Mouse (Mus musculus) cerebellum, adult 18-20 months (tissue): ENCODE measurements around the gene Tomm7.
A peak's percentile ranks its signal among the peaks of the same experiment; 100 is the strongest.
"Not testable (repeated sequence)": the region's sequence is repeated elsewhere in the genome, so short reads cannot be mapped to it uniquely, and the experiment has no call there.

Experiments used
- DNase-seq, 2 experiments: peaks; one replicate each; pipeline ENCODE4 v3.0.0; 2021

The Tomm7 gene

DNA sequence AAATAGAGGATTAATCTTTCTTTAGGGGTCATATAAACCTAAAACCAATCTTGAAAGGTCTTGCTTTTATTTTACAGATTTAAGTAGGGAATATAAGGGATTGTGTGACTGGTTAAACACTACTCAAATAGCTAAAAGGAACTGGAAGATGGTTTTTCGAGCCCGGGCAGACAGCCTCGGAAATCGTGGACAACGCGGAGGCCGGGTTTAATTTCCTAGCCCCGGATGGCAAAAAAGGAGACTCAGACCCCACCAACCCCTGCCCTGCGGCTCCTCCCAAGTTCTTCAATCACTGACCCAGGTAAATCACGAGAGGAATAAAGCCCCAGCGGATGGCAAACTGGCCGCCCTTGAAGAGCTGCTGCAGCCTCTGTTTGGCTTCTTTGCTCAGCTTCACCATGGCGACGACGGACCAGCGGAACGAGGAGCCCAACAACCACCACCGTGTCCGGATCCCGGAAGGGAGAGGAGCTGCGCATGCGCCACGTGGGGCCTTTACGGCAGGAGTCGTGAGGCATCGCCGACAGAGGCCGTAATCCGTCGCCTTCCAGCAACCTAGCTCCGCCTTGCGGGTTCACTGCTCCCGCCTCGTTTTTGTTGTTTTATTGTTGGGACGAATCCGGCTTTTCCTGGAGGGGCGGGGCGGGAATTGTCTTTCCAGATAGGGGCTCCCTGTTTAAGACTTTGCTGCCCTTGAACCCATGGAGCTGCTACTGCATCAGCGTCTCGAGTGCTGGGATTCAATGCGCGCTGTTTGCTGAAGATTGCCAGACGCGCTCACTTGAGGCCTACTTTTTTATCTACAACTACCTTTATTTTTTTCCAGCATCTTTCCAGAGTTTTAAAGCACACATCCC lies at the start of gene Tomm7:
Tomm7 (minus strand) TSS at position 488 of the 857 bp plus-strand sequence.
- peak; percentile 96 to 97 for DNase-seq

DNA sequence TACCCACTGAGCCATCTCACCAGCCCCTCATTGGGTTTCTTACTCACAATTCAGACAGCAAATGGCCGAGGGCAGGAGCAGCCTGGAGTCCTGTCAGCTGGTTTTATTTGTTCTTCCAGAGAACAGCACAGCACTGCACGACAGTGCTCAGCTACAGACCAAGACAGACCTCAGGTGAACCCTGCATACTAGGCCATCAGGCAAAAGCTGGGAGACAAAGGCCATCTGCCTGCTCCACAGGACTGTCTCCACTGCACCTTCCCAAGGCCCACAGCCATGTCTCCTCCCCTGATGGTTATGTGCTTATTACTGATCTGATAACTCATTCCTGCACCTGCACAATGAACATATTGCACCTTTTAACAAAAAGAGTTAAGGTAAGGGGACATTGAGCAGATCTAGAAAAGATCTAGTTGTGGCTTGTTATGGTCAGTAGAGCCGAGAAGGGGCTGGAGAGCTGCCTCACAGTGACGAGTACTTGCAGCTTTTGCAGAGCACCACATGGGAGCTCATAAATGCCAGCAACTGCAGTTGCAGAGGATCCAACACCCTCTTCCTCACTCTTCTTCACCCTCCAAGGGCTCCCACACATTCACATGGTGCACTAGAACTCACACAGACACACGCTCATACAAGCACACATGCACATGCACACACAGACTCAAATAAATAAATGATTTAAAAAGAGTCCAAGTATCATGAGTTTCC lies 49.3 kb upstream of the Tomm7 start:
- DNase-seq, result peak in 1 of 2 experiments; percentile 21

DNA sequence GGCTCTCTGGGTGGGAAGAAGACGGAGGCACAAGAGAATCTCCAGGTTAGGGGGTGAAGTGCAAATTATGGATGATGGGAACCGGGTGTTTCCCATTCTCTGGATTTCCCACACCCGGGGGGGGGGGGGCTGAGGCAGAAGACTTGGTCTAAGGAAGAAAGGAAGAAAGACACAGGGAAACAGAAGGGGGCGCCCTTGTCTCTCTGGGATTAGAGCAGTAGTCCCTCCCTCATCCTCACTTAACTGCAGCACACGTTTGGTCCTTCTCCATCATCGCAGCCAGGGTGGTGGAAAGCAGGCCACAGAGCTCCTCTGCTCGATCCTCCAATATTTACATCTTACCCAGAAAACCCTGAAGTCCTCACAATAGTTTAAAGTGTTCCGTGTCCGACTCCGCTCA lies 46.8 kb upstream of the Tomm7 start:
- DNase-seq, result peak; percentile 43 to 48

DNA sequence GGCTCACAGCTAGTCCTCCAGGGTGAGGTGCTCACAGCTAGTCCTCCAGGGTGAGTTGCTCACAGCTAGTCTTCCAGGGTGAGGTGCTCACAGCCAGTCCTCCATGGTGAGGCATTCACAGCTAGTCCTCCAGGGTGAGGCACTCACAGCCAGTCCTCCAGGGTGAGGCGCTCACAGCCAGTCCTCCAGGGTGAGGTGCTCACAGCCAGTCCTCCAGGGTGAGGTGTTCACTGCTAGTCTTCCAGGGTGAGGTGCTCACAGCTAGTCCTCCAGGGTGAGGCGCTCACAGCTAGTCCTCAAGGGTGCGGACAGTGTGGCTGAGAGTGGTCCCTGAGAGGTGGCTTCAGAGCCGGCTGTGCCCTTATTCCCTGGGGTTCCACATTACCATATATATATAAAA lies 45.5 kb upstream of the Tomm7 start:
- no peak for DNase-seq

DNA sequence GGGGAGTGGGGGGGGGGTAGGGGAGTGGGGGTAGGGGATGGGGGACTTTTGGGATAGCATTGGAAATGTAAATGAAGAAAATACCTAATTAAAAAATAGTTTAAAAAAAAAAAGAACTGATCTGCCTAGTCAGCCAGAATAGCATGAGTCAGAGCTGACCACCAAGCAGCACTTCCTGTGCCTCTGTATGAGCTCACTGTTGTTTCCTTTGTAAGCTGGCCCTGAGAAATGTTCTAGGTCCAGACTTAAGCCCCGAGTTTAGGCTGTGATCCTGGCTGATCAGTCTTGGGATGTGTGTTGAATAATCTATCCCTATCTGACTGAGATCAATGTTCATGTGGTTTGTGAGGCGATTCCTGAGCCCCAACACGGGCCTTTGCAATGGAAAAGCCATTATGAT lies 43.1 kb upstream of the Tomm7 start:
- DNase-seq, result no peak

DNA sequence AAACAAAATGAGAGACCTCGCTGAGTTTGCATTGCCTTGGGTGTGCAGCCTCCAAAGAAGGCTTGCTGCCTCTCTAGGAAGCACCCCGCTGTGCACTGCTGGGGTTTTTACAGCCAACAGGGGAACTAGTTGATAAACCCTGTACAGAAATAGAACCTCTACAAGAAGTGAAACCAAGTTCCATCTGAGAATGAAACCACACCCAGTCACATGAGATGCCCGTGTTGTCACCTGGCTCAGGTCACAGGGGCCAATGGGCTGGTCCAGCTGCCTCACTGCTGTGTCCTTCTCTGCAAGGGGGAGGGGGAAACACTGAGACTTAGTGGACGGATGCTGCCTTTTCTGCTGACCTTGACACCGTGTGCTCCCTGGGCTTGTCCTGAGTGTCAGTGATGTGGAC lies 30.5 kb upstream of the Tomm7 start:
- no peak for DNase-seq

DNA sequence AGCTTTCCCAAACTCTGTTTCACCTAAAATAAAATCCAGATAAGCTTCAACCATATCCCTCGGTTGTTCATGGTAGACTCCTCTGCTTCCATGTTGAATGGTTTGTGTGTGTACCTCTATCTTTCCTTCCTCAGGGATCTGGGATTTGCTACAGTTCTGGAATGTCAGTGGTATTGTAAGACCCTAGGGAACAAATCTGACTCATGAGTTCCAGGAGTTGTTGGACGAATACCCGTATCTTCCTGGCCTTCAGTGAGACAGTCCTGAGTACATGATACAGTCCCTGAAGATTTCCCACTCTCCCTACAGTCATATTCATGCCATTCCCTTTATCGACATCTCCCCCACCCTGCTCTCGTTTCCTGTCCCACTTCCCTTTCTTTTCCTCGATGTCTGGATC lies 28.6 kb upstream of the Tomm7 start:
- no peak for DNase-seq

DNA sequence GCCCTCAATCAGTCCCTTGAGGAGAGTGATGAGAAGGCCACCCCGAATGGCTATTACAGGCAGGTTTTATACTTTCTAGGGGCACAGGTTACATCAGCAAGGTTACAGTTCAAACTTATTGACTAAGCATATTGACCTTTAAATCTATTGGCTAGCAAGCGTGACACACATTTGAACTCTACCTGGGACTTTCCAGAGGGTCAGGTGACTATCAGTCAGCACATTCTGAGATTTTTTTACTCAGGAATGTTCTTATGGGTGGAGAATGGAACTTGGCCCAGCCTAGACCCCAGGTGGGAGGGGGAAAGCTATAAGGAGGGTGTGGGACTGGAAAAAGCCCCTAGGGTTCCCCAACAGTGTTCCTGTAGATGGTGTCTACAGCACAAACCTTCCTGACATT lies 27.4 kb upstream of the Tomm7 start:
- DNase-seq, result not testable (repeated sequence)

DNA sequence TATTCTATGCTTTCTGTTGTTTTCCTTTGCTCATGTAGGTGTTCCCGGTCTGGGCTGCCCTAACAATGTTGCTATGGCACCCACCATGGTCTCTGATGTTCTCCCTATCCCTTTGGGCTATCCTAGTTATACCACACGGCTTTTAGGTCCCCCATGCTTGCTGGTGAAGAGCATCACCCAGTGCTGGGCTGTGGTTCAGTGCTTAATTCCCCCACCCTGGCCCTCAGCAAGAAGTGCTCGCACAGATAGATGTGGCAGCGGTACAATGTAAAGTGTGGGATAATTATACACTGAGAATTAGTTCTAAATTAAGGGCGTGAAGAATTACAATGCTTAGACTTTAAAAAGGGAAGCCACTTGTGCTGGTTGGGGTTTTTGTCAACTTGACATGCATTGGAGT lies 22.0 kb upstream of the Tomm7 start:
- no peak for DNase-seq

DNA sequence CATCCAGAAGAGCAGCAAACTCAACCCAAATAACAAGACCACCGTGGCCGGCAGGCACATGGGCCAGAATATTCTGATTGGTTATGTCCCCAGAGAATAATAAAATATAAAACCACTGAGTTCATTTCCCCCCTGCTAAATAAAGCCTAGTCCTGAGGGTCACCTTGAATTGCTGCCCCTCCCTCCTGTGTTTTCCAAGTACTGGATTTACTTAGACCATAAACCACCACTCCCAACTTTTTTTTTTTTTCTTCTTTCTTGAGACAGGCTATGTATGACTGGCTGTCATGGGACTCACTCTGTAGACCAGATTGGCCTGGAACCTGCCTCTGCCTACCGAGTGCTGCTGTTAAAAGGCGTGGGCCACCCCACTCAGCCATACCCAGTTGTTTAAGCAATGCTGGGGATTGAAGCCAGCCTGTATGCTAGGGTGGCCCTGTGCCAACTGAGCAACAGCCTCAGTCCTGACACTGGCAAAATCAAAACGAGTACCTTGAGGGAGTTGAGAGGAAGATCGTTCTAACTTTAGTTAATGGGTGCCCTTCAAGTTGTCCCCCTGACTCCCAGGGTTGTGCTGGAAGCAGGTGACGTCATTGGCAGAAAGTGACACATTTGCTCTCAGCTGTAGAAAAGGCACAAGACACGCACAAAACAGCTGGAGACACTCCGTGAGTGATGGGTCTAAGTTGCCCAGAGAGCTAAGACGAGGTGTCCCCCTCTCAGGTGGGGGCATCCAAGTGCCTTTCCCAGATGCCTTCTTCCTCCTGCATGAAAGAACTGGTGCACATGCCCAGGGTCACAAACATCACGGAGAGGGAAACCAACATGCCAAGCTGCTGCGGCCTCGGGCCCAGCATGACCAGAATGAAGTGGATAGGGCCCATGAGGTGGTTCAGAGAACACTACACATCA lies 20.3 kb upstream of the Tomm7 start:
- no peak for DNase-seq

DNA sequence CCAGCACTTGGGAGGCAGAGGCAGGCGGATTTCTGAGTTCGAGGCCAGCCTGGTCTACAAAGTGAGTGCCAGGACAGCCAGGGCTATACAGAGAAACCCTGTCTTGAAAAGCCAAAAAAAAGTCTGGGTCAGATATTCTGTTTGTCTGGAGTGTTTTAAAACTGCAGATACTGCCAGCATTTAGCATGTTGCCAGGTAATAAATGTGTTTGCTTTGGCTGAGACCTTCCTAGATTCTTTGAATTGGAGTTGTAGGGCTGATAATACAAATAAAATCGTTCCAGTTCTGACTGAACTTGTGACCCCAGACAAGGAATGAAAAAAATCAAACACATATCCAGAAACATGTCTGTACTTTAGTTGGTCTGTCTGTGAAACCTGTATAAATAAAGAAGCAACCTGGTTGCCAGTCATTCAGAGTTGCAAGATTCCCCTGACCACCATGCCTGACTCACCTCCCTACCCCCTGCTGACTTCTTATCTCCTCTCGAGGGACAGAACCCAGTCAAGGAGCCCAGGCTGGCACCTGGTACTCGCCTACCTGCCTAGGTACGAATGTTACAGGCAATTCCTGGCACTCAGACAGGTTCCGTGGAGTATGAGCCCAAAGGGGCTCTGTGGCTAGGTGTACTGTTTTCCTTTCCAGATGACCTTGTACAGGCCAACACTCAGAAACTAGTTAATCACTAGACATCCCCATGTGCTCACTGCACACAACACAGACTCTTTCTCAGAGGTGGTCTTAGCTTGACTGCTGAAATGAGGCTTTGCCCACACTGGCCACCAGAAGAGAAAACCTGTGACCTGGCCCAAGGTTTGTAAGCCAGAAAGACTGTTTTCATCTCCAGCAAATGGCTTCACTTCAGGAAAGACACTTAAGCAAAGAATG lies 19.4 kb upstream of the Tomm7 start:
- no peak for DNase-seq

DNA sequence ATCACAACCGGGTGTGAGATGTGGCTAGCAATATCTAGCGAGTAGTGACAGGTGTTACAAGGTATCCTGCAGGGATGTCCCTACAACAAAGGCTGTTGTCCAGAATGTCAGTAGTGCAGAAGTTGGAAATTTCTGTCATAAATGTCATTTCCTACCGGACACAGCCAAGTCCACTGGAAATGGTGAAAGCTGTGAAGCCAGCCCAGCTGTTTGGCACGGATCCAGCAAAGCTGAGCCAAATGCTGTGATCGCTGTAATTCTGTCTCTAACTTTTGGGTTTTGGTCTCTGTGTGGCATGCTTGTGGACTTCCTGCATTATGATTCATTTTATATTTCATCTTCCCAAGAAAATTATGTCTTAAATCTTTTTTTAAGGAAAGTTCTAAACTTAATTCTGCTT lies 18.3 kb upstream of the Tomm7 start:
- DNase-seq, result no peak

DNA sequence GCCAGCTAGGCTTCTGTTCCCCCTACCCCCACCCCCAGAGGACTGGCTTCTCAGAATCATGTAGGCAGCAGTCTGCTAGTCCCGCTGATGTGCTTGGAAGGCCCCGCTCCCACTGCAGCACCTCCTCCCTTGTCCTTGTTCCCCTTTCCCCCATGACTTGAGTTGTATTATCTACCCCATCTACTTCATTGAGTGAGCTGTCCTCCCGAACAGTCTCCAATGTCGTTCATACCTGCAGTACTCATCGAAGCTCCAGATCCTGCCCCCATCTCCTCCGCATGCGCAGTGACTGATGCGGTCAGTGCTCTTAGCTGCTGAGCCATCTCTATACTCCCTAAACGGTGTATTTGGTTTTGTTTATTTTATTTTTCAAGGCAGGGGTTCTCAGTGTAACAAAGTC lies 17.8 kb upstream of the Tomm7 start:
- DNase-seq, result no peak

DNA sequence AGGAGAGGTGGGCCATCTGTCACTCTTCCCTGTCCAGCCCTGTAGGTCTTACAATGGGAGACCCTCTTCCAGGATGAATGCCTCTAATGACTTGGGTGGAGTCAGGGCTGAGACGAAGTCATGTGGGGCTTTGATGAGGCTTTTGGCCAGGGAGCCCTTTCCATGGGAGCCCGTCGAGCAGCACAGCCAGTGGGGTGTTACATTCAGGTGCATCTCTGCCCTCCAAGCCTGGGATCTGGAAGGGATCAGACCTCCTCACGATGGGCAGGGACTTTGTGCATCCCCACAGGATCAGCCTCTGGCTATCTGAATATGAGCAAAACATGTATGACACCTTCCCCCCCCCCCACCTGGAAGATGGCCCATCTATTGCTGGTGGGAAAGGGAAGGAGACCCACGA lies 15.9 kb upstream of the Tomm7 start:
- DNase-seq, result no peak

DNA sequence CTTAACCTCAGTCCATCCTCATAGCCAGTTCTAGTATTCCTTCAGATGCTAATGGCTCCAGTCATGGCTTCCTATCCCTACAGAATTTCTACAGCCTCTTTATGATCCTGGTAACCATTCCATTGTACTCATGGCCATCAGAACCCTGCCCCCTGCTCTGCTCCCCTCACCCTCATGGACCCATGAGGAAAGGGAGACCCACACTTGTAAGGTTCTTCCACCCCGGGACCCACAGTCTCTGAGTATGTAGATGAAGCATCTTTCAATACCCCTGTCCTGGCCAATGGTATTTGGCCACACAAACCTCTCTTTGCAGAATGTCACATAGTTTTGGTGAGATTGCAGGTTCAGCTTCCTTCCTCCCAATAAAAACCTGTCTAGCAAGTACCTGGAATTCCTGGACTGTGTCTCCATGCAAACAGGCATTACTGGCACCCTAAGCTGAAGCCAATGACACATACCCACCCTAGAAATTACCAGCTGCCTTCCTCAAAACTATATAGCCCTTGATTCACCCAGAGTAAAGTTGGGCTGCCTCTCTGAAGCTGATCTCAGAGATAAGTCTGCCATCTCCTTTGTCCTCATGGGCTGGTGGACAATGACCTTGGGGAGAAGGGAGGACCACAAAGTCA lies 15.2 kb upstream of the Tomm7 start:
- no peak for DNase-seq

DNA sequence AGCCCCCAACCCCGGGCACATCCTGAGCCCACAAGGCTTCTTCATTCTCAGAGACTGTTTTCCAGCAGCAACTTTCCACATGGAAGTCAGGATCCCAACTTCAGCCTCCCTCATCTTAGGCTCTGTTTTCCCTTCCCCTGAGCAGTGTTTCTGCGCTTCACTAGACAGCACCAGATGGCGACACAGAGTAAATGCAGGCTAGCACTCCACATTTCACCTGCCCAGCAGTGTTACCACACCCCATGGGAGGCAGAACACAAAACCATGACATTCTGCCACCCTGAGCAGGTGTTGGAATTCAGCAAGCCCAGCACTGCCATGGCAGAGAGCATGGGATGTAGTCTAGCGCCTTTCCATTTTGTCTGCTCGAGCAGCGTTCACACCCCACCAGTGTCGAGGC lies 14.7 kb upstream of the Tomm7 start:
- no peak for DNase-seq

DNA sequence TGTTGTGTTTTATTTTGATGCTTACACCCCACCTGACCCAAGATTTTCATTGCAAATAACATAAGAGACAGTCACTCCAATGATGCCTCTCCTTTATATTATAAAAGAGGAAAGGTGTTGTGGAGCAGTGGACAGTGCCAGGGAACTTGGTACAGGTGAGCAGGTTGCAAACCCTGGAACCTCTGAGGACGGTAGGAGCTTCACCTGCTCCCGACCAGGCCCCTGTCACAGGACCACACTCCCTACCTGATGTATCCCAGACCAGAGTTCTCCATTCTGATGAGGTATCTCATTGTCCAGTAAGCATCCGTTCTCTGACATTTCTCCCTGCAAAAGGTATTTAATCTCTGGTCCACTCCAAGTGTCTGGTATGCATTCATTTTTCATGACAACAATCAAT lies 14.0 kb upstream of the Tomm7 start:
- DNase-seq, result no peak

DNA sequence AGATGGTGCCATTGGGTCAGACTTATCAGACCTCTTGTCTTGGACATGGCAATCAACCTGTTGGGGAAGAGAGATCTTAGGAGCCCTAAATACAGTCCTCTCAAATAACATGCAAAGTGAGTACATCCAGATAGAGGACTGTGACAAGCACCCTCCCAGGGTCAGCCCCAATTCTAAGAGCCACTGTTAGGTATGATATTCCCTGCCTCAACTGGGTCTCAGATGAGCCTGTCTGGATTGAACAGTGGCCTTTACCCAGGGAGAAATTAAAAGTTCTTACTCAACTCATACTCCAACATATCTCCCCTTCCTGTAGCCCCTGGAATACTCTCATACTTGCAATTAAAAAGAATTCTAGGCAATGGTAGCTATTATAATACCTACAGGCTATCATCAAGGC lies 13.2 kb upstream of the Tomm7 start:
- DNase-seq, result no peak

DNA sequence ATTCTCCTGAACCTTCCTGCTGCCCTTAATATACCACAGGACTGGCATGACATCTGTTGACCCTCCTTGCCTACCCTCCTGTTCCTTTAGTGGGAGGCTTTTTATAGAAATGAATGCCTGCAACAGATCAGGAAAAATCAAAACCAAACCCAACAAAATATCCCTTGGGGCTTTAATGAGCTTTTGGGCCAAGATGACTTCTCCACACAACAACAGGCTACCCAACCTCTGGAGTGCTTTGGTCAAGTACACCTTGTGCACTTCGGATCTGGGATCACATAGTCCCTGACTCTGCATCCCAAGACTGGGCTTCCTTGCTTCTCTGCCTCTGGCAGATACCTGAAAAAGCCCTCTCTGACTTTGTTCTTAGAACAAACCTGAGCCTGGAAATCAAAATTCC lies 12.2 kb upstream of the Tomm7 start:
- no peak for DNase-seq

DNA sequence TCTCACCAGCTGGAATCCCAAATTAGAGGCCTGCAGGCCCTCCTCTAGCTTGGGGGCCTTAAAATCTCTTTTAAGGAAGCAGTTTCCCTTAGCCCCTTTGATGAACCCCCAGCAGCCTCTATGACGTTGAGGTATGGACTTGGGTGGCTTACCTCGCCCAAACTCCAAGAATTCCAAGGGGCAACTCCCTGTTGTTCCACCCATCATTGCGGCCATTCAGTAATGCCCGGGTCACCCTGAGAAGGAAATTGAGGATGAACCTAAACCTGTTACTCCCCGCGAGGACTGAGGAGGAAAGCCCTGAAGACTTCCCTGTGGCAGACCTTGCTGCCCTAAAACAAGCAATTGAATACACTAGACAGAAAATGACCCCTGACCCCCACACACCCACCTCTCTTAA lies 11.5 kb upstream of the Tomm7 start:
- DNase-seq, result no peak

DNA sequence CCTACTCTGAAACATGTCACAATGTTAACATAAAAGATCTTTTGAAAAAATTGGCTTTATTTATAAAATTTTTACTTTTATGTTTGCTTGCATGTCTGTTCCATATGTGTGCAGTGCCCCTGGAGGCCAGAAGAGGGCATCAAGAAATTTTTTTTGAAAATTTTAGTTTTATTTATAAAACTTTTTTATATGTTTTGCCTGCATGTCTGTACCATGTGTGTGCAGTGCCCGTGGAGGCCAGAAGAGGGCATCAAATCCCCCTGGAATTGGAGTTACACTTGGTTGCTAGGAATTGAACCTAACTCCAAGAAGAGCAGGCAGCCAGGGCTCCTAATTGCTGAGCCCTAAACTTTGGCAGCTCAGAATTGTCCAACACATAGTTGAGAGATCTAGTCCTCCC lies 9.0 kb upstream of the Tomm7 start:
- not testable (repeated sequence) for DNase-seq

DNA sequence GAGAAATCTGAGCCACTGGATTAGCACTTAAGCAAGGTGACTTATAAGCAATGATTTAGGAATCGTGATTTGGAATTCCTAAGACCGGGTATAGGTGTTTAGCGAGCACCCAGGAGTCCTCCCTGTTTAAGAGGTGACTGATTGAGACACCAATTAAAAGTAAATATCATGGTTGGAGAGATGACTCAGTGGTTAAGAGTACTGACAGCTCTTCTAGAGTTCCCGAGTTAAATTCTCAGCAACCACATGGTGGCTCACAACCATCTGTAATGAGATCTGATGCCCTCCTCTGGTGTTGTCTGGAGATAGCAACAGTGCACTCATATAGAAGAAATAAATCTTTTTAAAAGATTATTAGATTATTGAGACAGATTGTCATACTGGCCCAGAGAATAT lies 7.2 kb upstream of the Tomm7 start:
- not testable (repeated sequence) for DNase-seq
